Mouse (Mus musculus) testis, adult 2 months (tissue): ENCODE results near the gene Sirt3. TPM values are rescaled to one million over a fixed set of nuclear protein-coding genes. Genes with fewer than 3 reads are reported as not detected.

ENCODE experiments used
- H3K27ac ChIP-seq: fragments of 200-500 bp; 2 replicates; pipeline ENCODE4 v1.5.1; 2012; ENCODE audit warnings: low read depth, low read length; ENCODE audit not compliant: control insufficient read depth, insufficient read depth
- H3K27me3 ChIP-seq: fragments of 200-500 bp; 2 replicates; pipeline ENCODE4 v1.6.1; 2012; ENCODE audit warnings: mild to moderate bottlenecking, low read length, moderate library complexity; ENCODE audit not compliant: control insufficient read depth, insufficient read depth
- H3K36me3 ChIP-seq: fragments of 200-500 bp; 2 replicates; pipeline ENCODE4 v1.6.1; 2012; ENCODE audit warnings: mild to moderate bottlenecking, low read length; ENCODE audit not compliant: control insufficient read depth, insufficient read depth
- H3K4me1 ChIP-seq: fragments of 200-500 bp; 2 replicates; pipeline ENCODE4 v1.6.1; 2012; ENCODE audit warnings: low read length; ENCODE audit not compliant: control insufficient read depth, insufficient read depth
- H3K4me3 ChIP-seq: fragments of 200-500 bp; 2 replicates; pipeline ENCODE4 v1.5.1; 2012; ENCODE audit warnings: low read depth, mild to moderate bottlenecking, low read length, moderate library complexity, mixed read lengths; ENCODE audit not compliant: control insufficient read depth
- CTCF ChIP-seq: fragments of 200-500 bp; IDR thresholded peaks from 2 replicates; pipeline ENCODE4 v1.5.1; 2012; ENCODE audit warnings: low read depth, mild to moderate bottlenecking, inconsistent platforms, low read length, moderate library complexity; ENCODE audit not compliant: control insufficient read depth, insufficient read depth, insufficient replicate concordance
- POLR2A ChIP-seq: fragments of 200-500 bp; IDR thresholded peaks from 2 replicates; pipeline ENCODE4 v1.6.1; 2012; ENCODE audit warnings: low read depth, mild to moderate bottlenecking, inconsistent platforms, low read length, moderate library complexity; ENCODE audit not compliant: control insufficient read depth
- polyA plus RNA-seq: library from polyadenylated mRNA; depleted of rRNA; stranded (reverse); fragments of >200 nt; gene quantifications from 2 replicates; pipeline ENCODE4 v1.2.3, GENCODE M21; 2012

The Sirt3 gene
- polyA plus RNA-seq, 1 experiment = 78.9 TPM

DNA sequence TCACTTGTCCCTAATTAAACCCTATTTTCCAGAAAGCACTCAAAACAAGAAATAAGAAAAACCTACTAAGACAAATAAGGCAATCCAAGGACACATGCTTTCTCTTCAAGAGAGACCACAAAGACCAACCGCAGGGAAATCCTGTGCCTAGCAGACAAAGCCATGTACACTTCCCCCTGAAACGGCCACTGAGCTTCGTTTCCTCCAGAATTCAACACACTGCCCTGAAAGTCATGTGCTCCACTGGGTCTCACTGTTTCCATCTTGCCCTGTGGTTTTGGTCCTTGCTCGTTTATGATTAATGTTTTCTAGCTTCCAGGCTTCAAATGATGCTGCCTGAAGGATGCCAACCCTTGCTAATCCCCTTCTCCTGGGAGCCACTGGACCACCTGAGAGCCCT, 7.9 kb downstream of the Sirt3 start:
- Histone ChIP-seq H3K4me1 (no peaks in the 10 kb centered on the region), H3K4me3 (no peak overlapping the region), H3K27ac (no peak overlapping the region), H3K36me3 (peaks cover 2% of the 10 kb centered on the region), H3K27me3 (no peaks in the 10 kb centered on the region)
- TF ChIP-seq CTCF = no peak
- no peak for TF ChIP-seq POLR2A

DNA sequence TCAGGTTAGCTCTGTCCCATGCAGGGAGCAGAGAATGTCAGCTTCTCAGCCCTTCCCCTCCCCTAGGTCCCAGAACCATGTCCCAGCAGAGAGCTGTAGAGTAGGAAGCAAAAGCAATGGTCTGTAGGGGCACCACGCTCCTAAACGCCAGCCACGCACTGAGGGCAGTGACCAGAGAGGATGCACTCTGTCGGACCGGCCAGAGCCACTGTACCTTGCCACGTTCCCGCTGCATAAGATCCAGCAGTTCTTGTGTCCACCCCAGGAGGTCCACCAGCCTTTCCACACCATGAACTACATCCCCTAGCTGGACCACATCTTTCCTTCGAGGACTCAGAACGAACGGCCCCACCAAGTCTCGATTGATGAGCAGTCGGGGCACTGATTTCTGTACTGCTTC, 17.3 kb downstream of the Sirt3 start:
- TF ChIP-seq CTCF (no peak), POLR2A (peak; percentile 25; the same call in 1 of the 2 replicates)
- Histone ChIP-seq H3K36me3 (no peaks in the 10 kb centered on the region; the same call in 1 of the 2 replicates), H3K27ac (no peak overlapping the region)

DNA sequence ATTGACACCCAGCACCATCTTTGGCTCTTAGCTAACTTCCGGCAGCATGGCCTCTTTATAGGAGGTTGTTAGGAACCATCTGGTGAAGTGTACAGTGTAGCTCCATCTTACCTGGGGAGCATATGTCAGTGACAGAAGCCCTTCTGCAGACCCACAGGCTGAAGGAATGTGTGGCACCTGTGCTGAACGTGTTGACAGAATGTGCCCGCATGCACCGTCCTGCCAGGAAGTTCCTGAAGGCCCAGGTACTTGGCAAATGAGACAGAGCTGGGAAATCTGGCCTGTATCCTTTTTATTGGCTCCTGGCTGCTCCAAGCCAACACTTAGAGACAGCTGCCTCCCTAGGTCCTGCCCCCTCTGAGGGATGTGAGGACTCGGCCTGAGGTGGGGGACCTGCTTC, 21.4 kb downstream of the Sirt3 start:
- H3K4me1 ChIP-seq = peaks cover 9% of the 10 kb centered on the region
- H3K4me3 ChIP-seq = no peak overlapping the region
- no peaks in the 10 kb centered on the region for H3K27me3 ChIP-seq
- TF ChIP-seq CTCF = no peak
- no peak for TF ChIP-seq POLR2A
- H3K36me3 ChIP-seq = no peaks in the 10 kb centered on the region; the same call in 1 of the 2 replicates
- no peak overlapping the region for H3K27ac ChIP-seq

More for the DNA sequence above, 17.3 kb downstream of the Sirt3 start:
- Histone ChIP-seq H3K27me3 (no peaks in the 10 kb centered on the region), H3K4me1 (no peaks in the 10 kb centered on the region), H3K4me3 (no peak overlapping the region)

DNA sequence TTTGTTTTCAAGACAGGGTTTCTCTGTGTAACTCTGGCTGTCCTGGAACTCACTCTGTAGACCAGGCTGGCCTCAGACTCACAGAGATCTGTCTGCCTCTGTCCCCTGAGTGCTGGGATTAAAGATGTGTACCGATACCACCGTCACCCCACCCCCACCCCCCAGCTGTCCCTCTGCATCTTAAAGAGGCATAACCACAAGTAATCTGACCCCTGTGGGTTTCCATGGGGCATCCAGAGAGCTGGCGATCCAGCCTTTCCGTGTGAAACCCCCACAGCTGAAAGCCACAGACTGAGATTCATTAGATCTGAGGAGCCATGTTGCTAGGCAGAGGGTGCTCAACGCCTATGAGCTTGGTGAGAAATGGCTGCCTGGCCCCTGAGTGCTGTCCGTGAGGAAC, 22.1 kb downstream of the Sirt3 start:
- no peaks in the 10 kb centered on the region; the same call in 1 of the 2 replicates for H3K36me3 ChIP-seq
- H3K27ac ChIP-seq = no peak overlapping the region
- no peaks in the 10 kb centered on the region for H3K27me3 ChIP-seq
- H3K4me3 ChIP-seq = no peak overlapping the region
- peaks cover 15% of the 10 kb centered on the region for H3K4me1 ChIP-seq
- TF ChIP-seq POLR2A = no peak
- no peak for TF ChIP-seq CTCF

DNA sequence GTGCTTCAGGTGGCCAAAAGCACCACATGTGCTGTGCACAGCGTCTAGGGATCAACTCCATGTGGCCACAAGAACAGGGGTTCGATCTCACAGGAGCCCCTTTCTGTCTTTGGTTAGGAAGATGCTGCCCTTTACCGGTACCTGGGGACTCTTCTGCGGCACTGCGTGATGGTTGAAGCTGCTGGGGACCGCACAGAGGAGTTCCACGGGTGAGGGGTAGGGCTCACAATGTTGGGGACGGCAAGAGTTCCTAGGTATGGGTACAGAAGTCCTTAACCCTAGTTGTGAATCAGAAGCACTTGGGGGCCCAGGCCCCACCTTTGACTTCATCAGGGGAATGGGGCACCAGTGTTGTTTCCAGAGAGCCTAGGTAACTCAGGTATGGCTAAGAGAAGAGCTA, 23.4 kb downstream of the Sirt3 start:
- Histone ChIP-seq H3K27ac (no peak overlapping the region), H3K27me3 (no peaks in the 10 kb centered on the region), H3K4me1 (peaks cover 16% of the 10 kb centered on the region), H3K36me3 (no peaks in the 10 kb centered on the region; the same call in 1 of the 2 replicates), H3K4me3 (no peak overlapping the region)
- TF ChIP-seq POLR2A (no peak), CTCF (no peak)

DNA sequence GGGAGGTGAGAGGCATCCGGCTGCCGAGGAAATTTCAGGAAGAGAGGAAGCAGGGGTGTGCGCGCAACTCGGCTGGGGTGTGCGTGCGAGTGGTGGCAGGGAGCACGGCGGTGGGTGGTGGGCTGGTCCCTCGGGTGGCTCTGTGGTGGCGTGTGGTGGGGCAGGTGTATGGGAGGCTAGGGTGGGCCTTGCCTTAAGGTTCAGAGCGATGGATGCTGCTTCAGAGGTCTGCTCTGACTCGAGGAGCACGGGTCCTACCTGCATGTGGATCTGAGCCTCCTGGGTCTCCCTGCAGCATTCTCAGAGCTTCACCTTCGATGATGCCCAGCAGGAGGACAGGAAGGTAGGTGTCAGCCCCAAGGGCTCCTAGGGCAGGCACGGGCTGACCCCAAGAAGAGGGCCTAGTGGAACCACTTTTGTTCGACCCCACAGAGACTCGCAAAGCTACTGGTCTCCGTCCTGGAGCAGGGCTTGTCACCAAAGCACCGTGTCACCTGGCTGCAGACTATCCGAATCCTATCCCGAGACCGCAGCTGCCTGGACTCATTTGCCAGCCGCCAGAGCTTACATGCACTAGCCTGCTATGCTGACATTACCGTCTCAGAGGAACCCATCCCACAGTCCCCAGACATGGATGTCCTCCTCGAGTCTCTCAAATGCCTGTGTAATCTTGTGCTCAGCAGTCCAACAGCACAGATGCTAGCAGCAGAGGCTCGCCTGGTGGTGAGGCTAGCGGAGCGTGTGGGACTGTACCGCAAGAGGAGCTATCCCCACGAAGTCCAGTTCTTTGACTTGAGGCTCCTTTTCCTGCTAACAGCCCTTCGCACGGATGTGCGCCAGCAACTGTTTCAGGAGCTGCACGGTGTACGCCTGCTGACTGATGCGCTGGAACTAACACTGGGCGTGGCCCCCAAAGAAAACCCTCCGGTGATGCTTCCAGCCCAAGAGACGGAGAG, 24.3 kb downstream of the Sirt3 start, which contains the start of gene Bet1l:
Bet1l (minus strand) TSS at position 28 of the 956 bp plus-strand sequence.
- Histone ChIP-seq H3K4me3 (peak within 1 kb of the TSS; percentile 97), H3K27me3 (no peaks in the 10 kb centered on the region), H3K36me3 (no peaks in the 10 kb centered on the region; the same call in 1 of the 2 replicates), H3K4me1 (peaks cover 16% of the 10 kb centered on the region), H3K27ac (peak within 1 kb of the TSS; percentile 85)
- TF ChIP-seq POLR2A = no peak
- TF ChIP-seq CTCF = no peak

DNA sequence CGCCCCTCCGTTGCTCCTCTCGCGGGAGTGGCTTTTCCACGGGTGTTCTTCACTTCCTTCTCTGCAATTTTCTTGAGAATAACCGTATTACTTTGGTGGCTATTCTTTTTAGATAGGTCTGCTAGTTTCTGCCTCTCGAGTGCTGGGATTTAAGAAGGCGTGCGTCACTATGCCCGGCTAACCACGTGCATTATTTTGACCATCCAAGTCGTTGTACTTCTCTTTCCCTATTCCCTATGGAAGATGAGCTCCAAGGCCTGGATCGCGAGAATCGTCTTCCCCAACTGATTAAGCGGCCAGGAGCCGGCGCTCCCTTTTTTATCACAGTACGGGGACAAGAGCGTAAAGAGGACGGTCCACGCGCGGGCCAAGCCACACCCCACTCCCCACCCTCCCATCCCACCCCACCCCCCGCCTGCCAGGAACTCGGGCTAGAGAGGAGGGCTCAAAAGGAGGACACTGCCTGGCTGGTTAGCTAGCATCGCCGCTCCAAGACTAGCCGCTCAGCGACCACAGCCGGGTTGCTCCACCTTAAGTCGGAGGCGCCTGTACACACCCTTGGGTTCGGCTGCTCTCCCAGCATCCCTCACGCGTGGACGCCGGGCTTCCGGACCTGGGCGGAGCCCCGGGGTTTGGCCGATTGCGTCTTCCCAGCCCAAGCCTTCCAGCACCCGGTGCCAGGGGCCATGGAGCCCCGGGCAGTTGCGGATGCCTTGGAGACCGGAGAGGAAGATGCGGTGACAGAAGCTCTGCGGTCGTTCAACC, 25.1 kb downstream of the Sirt3 start, which contains the start of gene Ric8a:
Ric8a (plus strand) TSS at position 173 of the 765 bp plus-strand sequence.
- H3K36me3 ChIP-seq = no peaks in the 10 kb centered on the region
- TF ChIP-seq CTCF (no peak), POLR2A (peak; percentile 38)
- H3K27ac ChIP-seq = peak within 1 kb of the TSS; percentile 92
- H3K4me3 ChIP-seq = peak within 1 kb of the TSS; percentile 97
- no peaks in the 10 kb centered on the region for H3K27me3 ChIP-seq
- peaks cover 16% of the 10 kb centered on the region for H3K4me1 ChIP-seq
